ENCODE assay signal across 8 mouse cellular contexts in the genomic region with DNA sequence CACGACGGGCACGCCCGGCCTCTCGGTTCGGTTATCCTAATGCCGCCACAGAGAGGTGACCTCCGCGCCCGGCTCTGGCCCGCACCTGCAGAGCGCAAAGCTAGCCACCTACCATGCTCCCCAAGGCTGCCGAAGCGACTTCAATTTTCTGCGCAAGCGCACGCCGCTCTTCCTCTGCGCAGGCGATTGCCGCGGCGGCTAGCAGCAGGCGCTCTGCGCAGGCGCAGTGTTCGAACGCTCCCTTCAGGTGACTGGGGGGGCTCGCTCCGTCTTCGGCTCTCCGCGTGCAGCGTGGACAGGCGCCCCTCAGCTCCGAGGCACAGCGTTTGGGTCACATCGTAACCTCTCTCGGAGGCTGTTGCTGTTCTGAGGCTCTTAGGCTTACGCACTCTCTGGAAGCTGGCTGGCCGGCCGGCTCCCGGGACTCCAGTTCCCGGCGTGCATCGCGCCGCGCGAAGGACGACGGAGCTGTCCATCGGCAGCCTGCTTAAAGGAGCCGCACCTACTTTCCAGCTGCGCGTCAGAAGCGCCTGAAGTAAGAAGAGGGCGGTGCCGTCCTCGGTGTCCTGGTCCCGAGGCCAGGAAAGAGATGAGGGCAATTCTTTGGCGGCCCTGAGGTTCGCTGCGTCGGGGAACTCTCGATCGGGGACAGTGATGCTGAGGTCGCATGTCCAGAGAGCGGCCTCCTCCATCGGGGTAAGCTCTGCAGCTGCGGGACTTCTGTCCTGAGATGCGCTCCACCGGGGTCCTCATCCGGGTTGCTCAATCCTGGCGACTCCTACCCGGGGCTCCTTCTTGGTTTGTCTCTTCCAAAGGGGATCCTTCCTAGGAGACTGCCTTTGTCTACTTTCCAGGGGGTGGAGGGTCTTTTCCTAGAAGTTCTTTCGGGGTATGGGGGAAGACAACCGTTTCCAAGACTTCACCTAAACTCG. TPM values are rescaled to one million over a fixed set of nuclear protein-coding genes. Genes with fewer than 3 reads are reported as not detected.
DNase-seq lines count a peak whose midpoint lies in the region; ATAC-seq and TF ChIP-seq lines count a peak whose summit lies in the region.

TSS of gene Dcun1d2 (minus strand) at position 440 of the 932 bp plus-strand sequence.
TSS of gene Tmco3 (plus strand) at position 499 of the 932 bp plus-strand sequence.

- dilution Hi-C loops in CH12.LX (cut with MboI; ENCODE audit: extremely low pct_ligation_motif_present, extremely low pct_unique_long_range_greater_than_20kb, low sequenced_read_pairs), result no loop called here

- DNase-seq in CH12.LX (ENCODE audit: extremely low read depth), result peak; percentile 95
- peak; percentile 91 for DNase-seq in c-Kit-positive CD71-positive TER-119-negative erythroid progenitor cells, embryonic 14.5 days (ENCODE audit: low read depth)
- peak; percentile 95 for DNase-seq in forebrain, embryonic 11.5 days (ENCODE audit: low spot score)
- DNase-seq in kidney, postnatal 36 days, result peak; percentile 94 to 99
- peak; percentile 94 for DNase-seq in telencephalon, adult 2 months (ENCODE audit: low read depth, low spot score)

- no peaks in the 10 kb centered on the region for H3K9me3 ChIP-seq in CH12.LX (replicated peaks; ENCODE audit: low read length)
- no peaks in the 10 kb centered on the region; the same call in 1 of the 2 replicates for H3K9me3 ChIP-seq in forebrain, embryonic 11.5 days (ENCODE audit: control insufficient read depth, low read length)
- H3K9me3 ChIP-seq in heart, embryonic 16.5 days (replicated peaks; ENCODE audit: control insufficient read depth, low read length), result no peaks in the 10 kb centered on the region
- H3K9me3 ChIP-seq in liver, embryonic 15.5 days (replicated peaks), result no peaks in the 10 kb centered on the region
- H3K9me3 ChIP-seq in neural tube, embryonic 12.5 days, result no peaks in the 10 kb centered on the region

- WGBS in forebrain, embryonic 11.5 days, result under 1% methylated on average over 79 of the region's 79 CpGs
- WGBS in heart, embryonic 16.5 days, result under 1% methylated on average over 79 of the region's 79 CpGs
- under 1% methylated on average over 79 of the region's 79 CpGs for WGBS in liver, embryonic 15.5 days (ENCODE audit: insufficient replicate concordance)
- WGBS in neural tube, embryonic 12.5 days, result under 1% methylated on average over 79 of the region's 79 CpGs

- peak; percentile 91 for ATAC-seq in forebrain, embryonic 11.5 days (replicated peaks; ENCODE audit: low FRiP score)
- ATAC-seq in heart, embryonic 16.5 days (replicated peaks; ENCODE audit: extremely low read depth, insufficient read depth, low FRiP score), result peak; percentile 91
- peak; percentile 89 for ATAC-seq in liver, embryonic 15.5 days (ENCODE audit: insufficient read depth)
- ATAC-seq in neural tube, embryonic 12.5 days (ENCODE audit: low FRiP score, low read depth), result peak; percentile 91

- H3K36me3 ChIP-seq in CH12.LX (replicated peaks in 1 of 2; ENCODE audit: control insufficient read depth in 1 of 2, insufficient read depth in 1 of 2, low read length in 1 of 2), result peaks cover 4 to 14% of the 10 kb centered on the region in 2 experiments
- no peaks in the 10 kb centered on the region; the same call in 1 of the 2 replicates for H3K36me3 ChIP-seq in forebrain, embryonic 11.5 days (ENCODE audit: control insufficient read depth, insufficient read depth, low read length)
- peaks cover 6% of the 10 kb centered on the region; the same call in 1 of the 2 replicates for H3K36me3 ChIP-seq in heart, embryonic 16.5 days (ENCODE audit: control insufficient read depth, insufficient read depth)
- 0 out of 2 replicates have a peak, but pooled peaks cover 5% of the 10 kb centered on the region for H3K36me3 ChIP-seq in liver, embryonic 15.5 days (replicated peaks)
- H3K36me3 ChIP-seq in neural tube, embryonic 12.5 days, result peaks cover 12% of the 10 kb centered on the region; the same call in 1 of the 2 replicates

- H3K4me2 ChIP-seq in CH12.LX (ENCODE audit: insufficient read depth, low read depth, poor library complexity, severe bottlenecking), result peak within 1 kb of the TSS; percentile 89
- H3K4me2 ChIP-seq in forebrain, embryonic 11.5 days (ENCODE audit: low read depth, low read length, severe bottlenecking), result peak within 1 kb of the TSS; percentile 90
- peak within 1 kb of the TSS; percentile 98 for H3K4me2 ChIP-seq in heart, embryonic 16.5 days (ENCODE audit: low read depth, low read length)
- peak within 1 kb of the TSS; percentile 91 for H3K4me2 ChIP-seq in liver, embryonic 15.5 days
- H3K4me2 ChIP-seq in neural tube, embryonic 12.5 days (replicated peaks), result peak within 1 kb of the TSS; percentile 94

- peaks cover 3% of the 10 kb centered on the region for H3K27me3 ChIP-seq in CH12.LX (replicated peaks)
- no peaks in the 10 kb centered on the region for H3K27me3 ChIP-seq in forebrain, embryonic 11.5 days (ENCODE audit: control insufficient read depth, insufficient read depth, low read length)
- no peaks in the 10 kb centered on the region for H3K27me3 ChIP-seq in heart, embryonic 16.5 days (ENCODE audit: control insufficient read depth, insufficient read depth, low read length)
- H3K27me3 ChIP-seq in liver, embryonic 15.5 days, result no peaks in the 10 kb centered on the region
- H3K27me3 ChIP-seq in neural tube, embryonic 12.5 days (replicated peaks), result no peaks in the 10 kb centered on the region

- H3K4me3 ChIP-seq in CH12.LX (replicated peaks in 1 of 3; ENCODE audit: low read depth in 2 of 3, low read length in 2 of 3, poor library complexity in 1 of 3), result peak within 1 kb of the TSS; percentile 67 to 82 (median 77)
- H3K4me3 ChIP-seq in forebrain, embryonic 11.5 days (ENCODE audit: low read depth, low read length), result peak within 1 kb of the TSS; percentile 61
- peak within 1 kb of the TSS; percentile 92 for H3K4me3 ChIP-seq in heart, embryonic 16.5 days (ENCODE audit: low read length)
- H3K4me3 ChIP-seq in liver, embryonic 15.5 days (replicated peaks), result peak within 1 kb of the TSS; percentile 88
- H3K4me3 ChIP-seq in neural tube, embryonic 12.5 days, result peak within 1 kb of the TSS; percentile 81

- TF ChIP-seq EP300 in CH12.LX (IDR thresholded peaks at IDR 0.05; ENCODE audit: low read length), result no peak

- peak; percentile 67 for TF ChIP-seq POLR2A in CH12.LX (IDR thresholded peaks at IDR 0.05; ENCODE audit: low read depth, low read length)

- in situ Hi-C loops in CH12.LX (cut with MboI; ENCODE audit: low pct_ligation_motif_present, low pct_unique_long_range_greater_than_20kb, low sequenced_read_pairs), result no loop called here

- no peak for TF ChIP-seq CTCF in CH12.LX (conservative IDR thresholded peaks at IDR 0.05 in 1 of 2, IDR thresholded peaks at IDR 0.05 in 1 of 2; ENCODE audit: low read depth in 2 of 2, low read length in 2 of 2)

- TF ChIP-seq RAD21 in CH12.LX (IDR thresholded peaks at IDR 0.05; ENCODE audit: low read depth, low read length), result no peak

- 0 out of 2 replicates have a peak, but pooled peaks cover 3% of the 10 kb centered on the region for H3K79me2 ChIP-seq in CH12.LX (replicated peaks; ENCODE audit: control insufficient read depth, extremely low read depth, insufficient read depth, poor library complexity, severe bottlenecking)

- peaks cover 10 to 32% of the 10 kb centered on the region in 2 experiments for H3K4me1 ChIP-seq in CH12.LX (ENCODE audit: control insufficient read depth in 1 of 2, insufficient read depth in 2 of 2)
- peaks cover 5% of the 10 kb centered on the region; the same call in 1 of the 2 replicates for H3K4me1 ChIP-seq in forebrain, embryonic 11.5 days (replicated peaks; ENCODE audit: control insufficient read depth, insufficient read depth, low read length)
- H3K4me1 ChIP-seq in heart, embryonic 16.5 days (ENCODE audit: control insufficient read depth, insufficient read depth, low read length), result peaks cover 22% of the 10 kb centered on the region
- peaks cover 38% of the 10 kb centered on the region for H3K4me1 ChIP-seq in liver, embryonic 15.5 days (replicated peaks)
- peaks cover 16% of the 10 kb centered on the region for H3K4me1 ChIP-seq in neural tube, embryonic 12.5 days

- peak within 1 kb of the TSS; percentile 49 for H3K9ac ChIP-seq in CH12.LX (ENCODE audit: insufficient read depth, low read depth)
- peak within 1 kb of the TSS; percentile 81 for H3K9ac ChIP-seq in forebrain, embryonic 11.5 days (ENCODE audit: low read length)
- H3K9ac ChIP-seq in heart, embryonic 16.5 days (ENCODE audit: low read length), result peak within 1 kb of the TSS; percentile 79
- H3K9ac ChIP-seq in liver, embryonic 15.5 days, result peak within 1 kb of the TSS; percentile 92
- peak within 1 kb of the TSS; percentile 74 for H3K9ac ChIP-seq in neural tube, embryonic 12.5 days

- peak within 1 kb of the TSS; percentile 81 for H3K27ac ChIP-seq in CH12.LX (ENCODE audit: insufficient read depth, low read depth)
- peak within 1 kb of the TSS; percentile 85 for H3K27ac ChIP-seq in forebrain, embryonic 11.5 days (ENCODE audit: low read depth, low read length)
- H3K27ac ChIP-seq in heart, embryonic 16.5 days (ENCODE audit: low read length), result peak within 1 kb of the TSS; percentile 96
- H3K27ac ChIP-seq in liver, embryonic 15.5 days (replicated peaks), result peak within 1 kb of the TSS; percentile 100
- H3K27ac ChIP-seq in neural tube, embryonic 12.5 days, result peak within 1 kb of the TSS; percentile 65; the same call in 1 of the 2 replicates

TF ChIP-seq in CH12.LX, 34 proteins besides CTCF, POLR2A, EP300 and RAD21 (continues in another document):
- TF ChIP-seq JUN (IDR thresholded peaks at IDR 0.05; ENCODE audit: insufficient read depth, low read depth, low read length) (no peak), NRF1 (IDR thresholded peaks at IDR 0.05; ENCODE audit: low read depth, low read length) (peak; percentile 98), TCF12 (IDR thresholded peaks at IDR 0.05; ENCODE audit: low read depth, low read length) (peak; percentile 16; the same call in 1 of the 2 replicates), MAFK (IDR thresholded peaks at IDR 0.05; ENCODE audit: insufficient replicate concordance, low read length) (no peak)

RNA-seq across cellular contexts. Expression of gene Dcun1d2, which starts in this region (rescaled TPM):
- 13.2 and 15.4 TPM in 2 replicates for total RNA-seq in CH12.LX (2012; rRNA removed)
- total RNA-seq in CH12.LX (2014; rRNA removed), result 14.4 and 14.9 TPM in 2 replicates
- polyA plus RNA-seq in CH12.LX (2012; ENCODE audit: insufficient read length, low read depth), result 14.7 and 15.4 TPM in 2 replicates
- polyA plus RNA-seq in forebrain, embryonic 11.5 days (2014; fragmentation: Nextera tagmentation; extraction: Ambion mirVana), result 33.8 and 34.6 TPM in 2 replicates
- 32.2 and 32.6 TPM in 2 replicates for polyA plus RNA-seq in heart, embryonic 16.5 days (2015; fragmentation: Nextera tagmentation; extraction: Ambion mirVana)
- polyA plus RNA-seq in liver, embryonic 15.5 days (2015; fragmentation: Nextera tagmentation; extraction: Ambion mirVana), result 8.2 and 8.5 TPM in 2 replicates
- polyA plus RNA-seq in neural tube, embryonic 12.5 days (2016; fragmentation: Nextera tagmentation; extraction: Ambion mirVana), result 33.1 and 34.4 TPM in 2 replicates

RNA-seq across cellular contexts. Expression of gene Tmco3, which starts in this region (rescaled TPM):
- 12.4 and 15.1 TPM in 2 replicates for total RNA-seq in CH12.LX (2012; rRNA removed)
- 7.3 and 8.4 TPM in 2 replicates for total RNA-seq in CH12.LX (2014; rRNA removed)
- 9.7 and 10.1 TPM in 2 replicates for polyA plus RNA-seq in CH12.LX (2012; ENCODE audit: insufficient read length, low read depth)
- 40.0 and 40.8 TPM in 2 replicates for polyA plus RNA-seq in forebrain, embryonic 11.5 days (2014; fragmentation: Nextera tagmentation; extraction: Ambion mirVana)
- polyA plus RNA-seq in heart, embryonic 16.5 days (2015; fragmentation: Nextera tagmentation; extraction: Ambion mirVana), result 32.1 and 35.0 TPM in 2 replicates
- polyA plus RNA-seq in liver, embryonic 15.5 days (2015; fragmentation: Nextera tagmentation; extraction: Ambion mirVana), result 5.3 and 6.4 TPM in 2 replicates
- polyA plus RNA-seq in neural tube, embryonic 12.5 days (2016; fragmentation: Nextera tagmentation; extraction: Ambion mirVana), result 45.8 and 51.5 TPM in 2 replicates

Comparison
In these comparisons a context has a peak if more than half of its experiments do, and no peak if none do; other contexts are left out.
1. Peak in every context shown above with its lines: DNase-seq, ATAC-seq, H3K4me3 ChIP-seq and H3K27ac ChIP-seq.